Mouse (Mus musculus) stomach, embryonic 15.5 days (tissue): ENCODE measurements at regions not wholly inside any gene's neighbourhood (a gene's known extent, or its start where the extent isn't known, plus 50 kb on each side); places are given as distances from the start of the nearest gene placed in this dataset.

Source experiments
- ATAC-seq: fragments of 200-750 bp; cut with Nextera tagmentation; 2 replicates; pipeline ENCODE4 v1.8.0; 2017; ENCODE audit warnings: low read depth, moderate number of reproducible peaks, moderate TSS enrichment; ENCODE audit not compliant: insufficient read depth, low FRiP score
- H3K27ac ChIP-seq: fragments of 300-500 bp; sonication (generic); 2 replicates; pipeline ENCODE4 v1.5.1; 2015; ENCODE audit warnings: mild to moderate bottlenecking, inconsistent platforms
- H3K27me3 ChIP-seq: fragments of 300-500 bp; sonication (generic); replicated peaks from 2 replicates; pipeline ENCODE4 v1.6.1; 2015; ENCODE audit warnings: inconsistent platforms
- H3K36me3 ChIP-seq: fragments of 300-500 bp; sonication (generic); 2 replicates; pipeline ENCODE4 v1.6.1; 2015; ENCODE audit warnings: inconsistent platforms
- H3K4me1 ChIP-seq: fragments of 300-500 bp; sonication (generic); 2 replicates; pipeline ENCODE4 v1.6.1; 2015; ENCODE audit warnings: inconsistent platforms
- H3K4me2 ChIP-seq: fragments of 300-500 bp; sonication (generic); 2 replicates; pipeline ENCODE4 v1.6.1; 2015; ENCODE audit warnings: mild to moderate bottlenecking, inconsistent platforms
- H3K4me3 ChIP-seq: fragments of 300-500 bp; sonication (generic); replicated peaks from 2 replicates; pipeline ENCODE4 v1.5.1; 2015; ENCODE audit warnings: inconsistent platforms
- H3K9ac ChIP-seq: fragments of 300-500 bp; sonication (generic); 2 replicates; pipeline ENCODE4 v1.6.1; 2015; ENCODE audit warnings: inconsistent platforms
- H3K9me3 ChIP-seq: fragments of 300-500 bp; sonication (generic); 2 replicates; pipeline ENCODE4 v1.6.1; 2016; ENCODE audit warnings: inconsistent platforms
- WGBS: fragments of 180-500 bp; shearing (Covaris S2); methylation state at CpG from one replicate; pipeline ENCODE4 v1.1.7; 2015; 5-methylcytosine and 5-hydroxymethylcytosine counted together

DNA sequence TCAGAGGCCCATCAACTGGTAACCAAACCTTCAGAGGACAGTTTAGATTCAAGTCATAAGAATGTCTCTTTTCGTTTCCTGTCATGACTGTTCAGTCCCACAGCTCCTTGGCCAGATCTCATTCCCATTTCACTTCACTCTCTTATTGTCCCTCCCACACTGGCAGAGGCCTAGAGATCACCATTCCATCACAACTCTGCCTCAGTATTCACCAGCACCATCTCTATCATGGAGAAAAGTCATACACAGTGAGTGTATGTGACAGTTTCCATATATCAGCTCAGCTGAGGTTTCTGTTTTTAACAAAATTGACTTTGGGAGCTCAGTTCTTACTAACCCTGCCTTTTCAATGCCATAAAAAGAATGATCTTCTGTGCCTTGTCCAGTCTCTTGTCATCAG, 719.7 kb downstream of the 1700064H15Rik start:
- Histone ChIP-seq H3K27me3 (no peaks in the 10 kb centered on the region), H3K4me1 (no peaks in the 10 kb centered on the region)
- 74% methylated on average over 1 of the region's 1 CpGs for WGBS

DNA sequence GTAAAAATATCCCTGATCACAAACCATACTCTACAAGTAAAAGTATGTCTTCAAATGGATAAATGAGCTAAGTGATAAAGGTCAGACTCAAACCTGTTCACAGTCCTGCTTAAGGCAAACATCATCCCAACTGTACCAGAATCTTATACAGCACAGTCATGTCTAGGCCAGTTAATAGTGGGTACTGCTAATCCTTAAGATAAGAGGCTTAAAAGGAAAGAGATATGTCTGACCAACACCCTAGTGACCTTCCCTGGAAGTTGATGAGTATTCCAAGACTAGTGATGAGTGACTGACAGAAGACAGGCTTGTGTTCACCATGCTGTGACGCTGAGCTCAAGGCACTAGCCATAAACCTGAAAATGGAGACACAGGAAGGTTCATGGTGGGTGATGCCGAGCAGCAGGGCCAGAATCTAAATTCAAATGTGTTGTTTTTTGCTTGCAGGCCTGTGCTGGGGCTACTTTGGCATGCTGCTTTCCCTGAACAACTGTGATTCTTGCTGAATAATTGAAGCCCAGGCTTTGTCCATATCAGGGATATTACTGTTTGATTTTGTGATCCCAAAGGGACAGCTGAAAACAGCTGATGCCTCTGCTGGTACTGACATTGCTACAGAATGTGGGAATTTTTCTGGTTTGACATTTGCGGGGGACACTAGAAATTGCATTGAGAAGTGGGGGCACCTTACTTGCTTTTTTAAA, 699.9 kb downstream of the 1700064H15Rik start:
- H3K4me3 ChIP-seq, result no peak overlapping the region
- H3K4me2 ChIP-seq, result no peak overlapping the region
- 81% methylated on average over 3 of the region's 3 CpGs for WGBS
- H3K4me1 ChIP-seq, result no peaks in the 10 kb centered on the region
- no peak for ATAC-seq
- no peak overlapping the region for H3K9ac ChIP-seq
- no peak overlapping the region for H3K27ac ChIP-seq
- no peaks in the 10 kb centered on the region for H3K9me3 ChIP-seq
- H3K36me3 ChIP-seq, result no peaks in the 10 kb centered on the region
- H3K27me3 ChIP-seq, result no peaks in the 10 kb centered on the region

More for the DNA sequence above, 719.7 kb downstream of the 1700064H15Rik start:
- Histone ChIP-seq H3K4me3 (no peak overlapping the region), H3K9me3 (no peaks in the 10 kb centered on the region), H3K36me3 (no peaks in the 10 kb centered on the region), H3K27ac (no peak overlapping the region), H3K4me2 (no peak overlapping the region), H3K9ac (no peak overlapping the region)
- ATAC-seq, result no peak

DNA sequence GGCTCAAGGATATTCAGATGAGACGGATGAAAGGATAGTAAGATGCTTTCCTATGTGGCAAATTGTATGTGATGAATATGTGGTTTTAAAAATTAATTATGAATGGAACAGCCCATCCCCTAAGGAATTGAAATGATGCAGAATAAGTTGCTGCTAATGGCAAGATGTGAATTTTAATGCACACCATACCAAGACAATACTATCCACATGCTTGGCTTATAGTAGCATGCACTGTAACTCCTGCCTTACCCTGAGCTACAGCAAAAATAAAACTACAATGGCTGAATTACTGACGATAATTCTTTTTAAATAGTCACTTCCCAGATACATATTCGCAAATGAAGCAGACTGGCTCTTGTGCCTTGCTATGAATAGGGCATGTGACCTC, 699.4 kb downstream of the 1700064H15Rik start:
- Histone ChIP-seq H3K9ac (no peak overlapping the region), H3K4me2 (no peak overlapping the region), H3K9me3 (no peaks in the 10 kb centered on the region), H3K27me3 (no peaks in the 10 kb centered on the region), H3K4me3 (no peak overlapping the region), H3K27ac (no peak overlapping the region), H3K36me3 (no peaks in the 10 kb centered on the region), H3K4me1 (no peaks in the 10 kb centered on the region)
- 85% methylated on average over 3 of the region's 3 CpGs for WGBS
- ATAC-seq, result no peak

DNA sequence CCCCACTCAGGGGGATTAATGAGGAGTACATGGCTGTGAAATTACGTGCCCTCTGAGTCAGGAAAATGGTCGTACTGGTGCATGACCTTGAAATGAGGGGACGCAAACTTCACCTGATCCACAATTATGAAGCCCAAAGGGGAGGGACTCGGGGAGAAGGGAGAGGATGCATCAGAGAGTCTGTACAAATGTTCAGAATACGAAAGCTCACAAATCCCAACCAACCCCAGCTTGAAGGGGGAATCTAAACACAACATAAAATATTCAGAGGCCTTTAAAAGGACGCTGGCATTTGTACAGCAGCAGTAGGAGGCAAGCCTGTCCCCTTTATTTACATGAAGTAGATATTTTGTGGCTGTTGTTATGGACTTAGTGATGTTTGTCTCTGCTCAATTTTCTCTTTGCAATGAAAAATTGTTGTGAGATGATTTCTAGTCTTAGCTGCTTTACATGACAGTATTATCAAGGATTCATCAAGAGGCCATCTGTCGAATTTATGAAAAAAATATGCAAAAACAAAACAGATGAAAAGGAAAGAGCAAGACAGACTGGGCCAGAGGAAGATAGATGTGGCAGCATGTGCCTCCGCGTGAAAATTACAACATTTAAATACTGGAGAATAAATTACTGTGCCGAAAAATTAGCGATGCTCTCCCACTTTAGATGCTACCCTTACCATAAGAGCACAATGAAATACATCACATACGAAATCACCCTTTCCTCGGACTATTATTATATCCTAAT, 695.3 kb downstream of the 1700064H15Rik start:
- ATAC-seq, result no peak
- Histone ChIP-seq H3K9me3 (no peaks in the 10 kb centered on the region), H3K4me2 (no peak overlapping the region), H3K9ac (no peak overlapping the region), H3K4me3 (no peak overlapping the region), H3K27me3 (no peaks in the 10 kb centered on the region), H3K27ac (no peak overlapping the region), H3K4me1 (no peaks in the 10 kb centered on the region), H3K36me3 (no peaks in the 10 kb centered on the region)
- 58% methylated on average over 13 of the region's 13 CpGs for WGBS

DNA sequence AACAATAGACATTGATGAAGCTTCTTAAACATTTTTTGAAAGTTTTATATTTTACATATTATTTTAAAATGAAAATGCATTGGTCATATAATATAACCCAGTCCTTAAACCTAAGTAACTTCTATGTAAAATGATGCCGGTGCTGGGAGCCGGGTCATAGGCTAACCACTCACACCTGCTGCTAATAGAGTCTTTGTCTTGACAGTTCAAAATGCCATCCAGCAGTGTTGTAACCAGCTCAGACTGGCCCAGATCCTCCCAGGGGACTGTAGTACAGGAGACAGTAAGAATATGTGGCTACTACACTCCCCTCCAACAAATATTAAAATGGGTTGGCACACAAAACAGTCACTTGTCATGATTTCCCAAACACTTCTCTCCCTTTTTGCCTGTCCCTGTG, 693.6 kb downstream of the 1700064H15Rik start:
- no peak for ATAC-seq
- no peaks in the 10 kb centered on the region for H3K36me3 ChIP-seq
- H3K27me3 ChIP-seq, result no peaks in the 10 kb centered on the region
- H3K27ac ChIP-seq, result no peak overlapping the region
- no peaks in the 10 kb centered on the region for H3K4me1 ChIP-seq
- 88% methylated on average over 2 of the region's 2 CpGs for WGBS
- H3K9me3 ChIP-seq, result no peaks in the 10 kb centered on the region
- no peak overlapping the region for H3K9ac ChIP-seq
- no peak overlapping the region for H3K4me3 ChIP-seq
- no peak overlapping the region for H3K4me2 ChIP-seq

DNA sequence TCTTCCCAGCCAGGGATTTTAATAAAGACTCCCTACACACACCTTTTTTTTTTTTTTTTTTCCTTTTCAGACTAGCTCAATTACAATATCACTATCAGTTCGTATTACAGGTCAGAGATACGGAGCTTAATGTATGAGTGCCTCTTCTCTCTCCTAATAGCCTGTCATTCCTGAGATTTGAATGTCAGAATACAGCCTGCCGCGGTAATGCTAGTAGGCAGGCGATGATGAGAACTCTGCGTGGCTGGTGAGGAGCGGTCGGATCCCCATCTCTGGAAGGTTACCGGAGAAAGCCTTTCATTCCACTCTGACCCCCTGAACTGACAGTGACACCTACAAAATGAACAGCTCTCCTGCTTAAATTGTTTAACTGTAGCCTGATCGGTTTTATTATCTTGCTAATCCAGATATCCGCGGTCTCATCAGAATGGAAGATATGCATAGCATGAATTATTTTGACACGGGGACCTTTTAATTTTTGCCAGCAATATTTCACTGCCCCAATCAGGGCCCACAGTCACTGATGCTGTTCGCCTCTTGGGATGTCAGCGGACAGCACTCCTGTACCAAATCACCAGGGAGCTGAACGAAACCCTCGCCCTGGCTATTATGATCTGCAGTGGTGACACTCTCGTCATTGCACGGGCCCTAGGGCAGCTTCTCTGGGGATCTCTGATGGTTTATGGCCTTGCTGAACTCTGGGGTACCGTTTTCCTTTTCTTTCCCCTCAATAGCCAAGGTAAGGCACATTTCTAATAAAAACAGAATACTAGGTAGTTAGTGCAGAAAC, 690.9 kb downstream of the 1700064H15Rik start:
- H3K9ac ChIP-seq, result no peak overlapping the region
- no peak overlapping the region for H3K4me2 ChIP-seq
- ATAC-seq, result no peak
- H3K27me3 ChIP-seq, result no peaks in the 10 kb centered on the region
- no peak overlapping the region for H3K27ac ChIP-seq
- H3K9me3 ChIP-seq, result no peaks in the 10 kb centered on the region
- no peak overlapping the region for H3K4me3 ChIP-seq
- H3K4me1 ChIP-seq, result no peaks in the 10 kb centered on the region
- 73% methylated on average over 20 of the region's 20 CpGs for WGBS
- H3K36me3 ChIP-seq, result no peaks in the 10 kb centered on the region

DNA sequence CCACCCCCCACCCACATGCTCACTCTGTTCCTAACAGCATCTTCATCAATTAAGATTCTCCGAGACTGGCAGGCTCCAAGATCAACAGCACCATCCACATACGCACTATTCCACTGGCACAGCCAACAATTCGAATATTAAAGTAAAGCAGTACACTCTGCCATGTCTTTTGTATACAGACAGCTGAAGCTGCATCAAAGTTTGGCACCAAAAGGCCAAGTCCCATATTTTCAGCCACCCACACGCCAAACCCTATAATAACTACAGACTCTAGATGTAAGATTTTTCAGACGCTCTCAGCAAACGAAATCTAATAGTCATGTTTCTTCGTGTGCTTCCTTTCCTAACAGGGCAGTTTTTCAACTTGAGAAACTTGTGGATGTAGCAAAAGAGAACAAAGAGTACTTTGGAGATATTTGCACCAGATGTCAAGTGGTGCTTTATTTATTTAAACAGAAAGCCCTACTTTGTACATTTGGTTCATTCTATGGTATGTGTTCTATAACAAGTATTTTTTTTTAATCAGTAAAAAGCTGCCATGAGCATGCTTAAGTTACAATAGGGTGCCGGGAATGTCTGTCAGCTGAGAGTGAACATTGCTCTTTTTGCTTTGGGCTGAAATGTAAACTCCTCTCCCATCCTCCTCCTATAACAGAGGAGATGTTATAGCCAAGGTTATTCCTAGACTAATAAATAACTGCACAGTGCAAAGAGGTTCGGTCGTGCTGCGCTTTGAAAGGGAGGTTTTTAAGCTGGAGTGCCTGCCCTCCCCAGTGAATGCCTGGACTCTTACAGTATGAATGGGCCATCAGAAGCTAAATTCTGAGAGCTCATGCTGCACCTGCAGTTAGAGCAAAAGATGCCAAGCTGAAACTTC, 686.9 kb downstream of the 1700064H15Rik start:
- peak overlapping the region; percentile 26 for H3K27ac ChIP-seq
- no peak overlapping the region for H3K4me3 ChIP-seq
- ATAC-seq, result peak; percentile 50; the same call in 1 of the 2 replicates
- H3K4me1 ChIP-seq, result no peaks in the 10 kb centered on the region
- H3K9ac ChIP-seq, result no peak overlapping the region
- no peaks in the 10 kb centered on the region for H3K27me3 ChIP-seq
- no peaks in the 10 kb centered on the region for H3K36me3 ChIP-seq
- H3K4me2 ChIP-seq, result no peak overlapping the region
- WGBS, result 39% methylated on average over 11 of the region's 11 CpGs
- no peaks in the 10 kb centered on the region for H3K9me3 ChIP-seq

DNA sequence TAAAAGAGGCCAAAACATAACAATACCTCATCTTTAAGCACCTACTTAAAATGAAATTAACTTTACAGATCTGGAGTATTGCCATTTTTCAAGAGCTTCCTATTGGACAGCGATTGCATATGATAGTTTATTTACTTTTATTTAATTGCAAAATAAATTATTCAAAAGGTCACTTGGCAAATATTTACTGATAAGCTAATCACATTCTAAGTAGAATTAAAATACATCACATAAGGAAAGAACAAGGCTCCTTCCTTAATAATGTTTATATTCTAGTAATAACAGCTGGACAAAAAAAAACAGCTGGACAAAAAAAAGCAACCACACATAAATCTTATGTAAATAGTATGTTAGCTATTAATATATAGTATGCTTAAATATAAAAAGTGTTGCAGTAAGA, 668.1 kb downstream of the 1700064H15Rik start:
- Histone ChIP-seq H3K27ac (no peak overlapping the region), H3K4me3 (no peak overlapping the region), H3K27me3 (no peaks in the 10 kb centered on the region), H3K9me3 (no peaks in the 10 kb centered on the region), H3K36me3 (no peaks in the 10 kb centered on the region), H3K4me1 (no peaks in the 10 kb centered on the region), H3K9ac (no peak overlapping the region), H3K4me2 (no peak overlapping the region)
- 74% methylated on average over 1 of the region's 1 CpGs for WGBS
- ATAC-seq, result no peak

DNA sequence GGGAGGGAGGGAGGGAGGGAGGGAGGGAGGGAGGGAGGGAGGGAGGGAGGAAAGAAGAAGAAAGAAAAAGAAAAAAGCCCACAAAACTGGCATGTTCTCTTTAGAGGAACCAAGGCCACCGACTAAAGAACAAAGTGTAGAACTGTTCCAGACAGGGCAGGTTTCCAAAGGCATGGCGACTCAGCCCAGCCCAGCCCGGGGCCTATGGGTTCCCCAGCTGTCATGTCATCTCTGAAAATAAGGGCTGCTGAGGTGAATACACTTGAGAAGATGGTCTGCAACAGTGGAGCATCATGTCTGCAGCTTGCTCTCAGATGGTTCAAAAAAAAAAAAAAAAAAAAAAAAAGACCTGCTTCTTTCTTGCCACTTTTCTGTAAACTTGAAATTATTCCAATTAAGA, 639.8 kb downstream of the 1700064H15Rik start:
- no peak overlapping the region for H3K27ac ChIP-seq
- no peaks in the 10 kb centered on the region for H3K36me3 ChIP-seq
- H3K9me3 ChIP-seq, result no peaks in the 10 kb centered on the region
- 86% methylated on average over 3 of the region's 3 CpGs for WGBS
- no peaks in the 10 kb centered on the region for H3K27me3 ChIP-seq
- H3K9ac ChIP-seq, result no peak overlapping the region
- H3K4me2 ChIP-seq, result no peak overlapping the region
- H3K4me3 ChIP-seq, result no peak overlapping the region
- H3K4me1 ChIP-seq, result no peaks in the 10 kb centered on the region
- ATAC-seq, result no peak

DNA sequence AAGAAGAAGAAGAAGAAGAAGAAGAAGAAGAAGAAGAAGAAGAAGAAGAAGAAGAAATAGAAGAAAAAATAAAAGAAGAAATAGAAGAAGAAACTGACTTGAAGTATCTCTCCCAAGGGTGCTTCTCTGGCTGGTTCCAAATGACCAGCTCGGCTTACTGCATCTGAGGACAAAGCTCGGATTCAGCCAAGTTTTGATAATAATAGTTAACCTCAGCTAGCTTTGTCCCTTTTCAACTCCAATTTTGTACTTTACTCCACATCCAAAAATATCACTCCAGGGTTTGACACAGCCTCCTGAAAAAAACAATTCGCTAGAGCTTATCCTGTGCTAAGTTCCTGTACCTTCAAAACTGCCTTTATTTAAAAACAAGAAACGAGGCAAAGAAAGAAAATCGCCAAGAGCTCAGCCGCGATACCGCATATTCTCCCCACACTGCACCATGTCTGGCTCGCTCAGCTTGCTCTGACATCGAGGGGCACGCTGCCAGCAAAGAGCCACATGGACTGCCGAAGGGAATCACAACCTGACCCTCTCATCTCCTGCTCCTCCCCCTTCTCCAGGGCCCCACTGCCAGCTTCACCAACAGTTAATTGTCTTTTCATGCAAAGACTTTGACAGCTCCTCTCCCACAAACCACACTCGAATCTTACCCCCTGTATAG, 638.8 kb downstream of the 1700064H15Rik start:
- H3K27me3 ChIP-seq, result no peaks in the 10 kb centered on the region
- 60% methylated on average over 13 of the region's 13 CpGs for WGBS
- H3K27ac ChIP-seq, result no peak overlapping the region
- no peak; the same call in 1 of the 2 replicates for ATAC-seq
- H3K36me3 ChIP-seq, result no peaks in the 10 kb centered on the region
- no peak overlapping the region for H3K4me2 ChIP-seq
- no peak overlapping the region for H3K4me3 ChIP-seq
- H3K9me3 ChIP-seq, result no peaks in the 10 kb centered on the region
- no peak overlapping the region for H3K9ac ChIP-seq
- H3K4me1 ChIP-seq, result no peaks in the 10 kb centered on the region

DNA sequence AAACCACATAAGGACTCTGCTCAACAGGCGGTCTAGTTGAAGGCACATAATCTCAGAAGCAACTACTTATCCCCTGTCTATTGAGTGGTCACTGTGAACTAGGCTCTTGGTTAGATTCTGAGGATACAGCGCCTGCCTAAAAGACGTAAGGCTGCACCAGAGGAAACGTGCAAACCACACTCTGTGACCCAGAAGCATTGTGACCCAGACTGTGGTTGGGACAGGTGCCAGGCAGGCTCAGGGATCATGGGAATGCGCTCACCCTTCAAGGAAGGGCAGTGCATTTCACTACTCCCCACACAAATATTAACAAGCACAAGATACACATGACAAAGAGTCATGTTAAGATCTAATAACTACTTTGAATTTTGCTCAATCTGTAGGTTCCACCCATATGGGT, 628.3 kb downstream of the 1700064H15Rik start:
- 80% methylated on average over 5 of the region's 5 CpGs for WGBS
- ATAC-seq, result no peak
- H3K27ac ChIP-seq, result no peak overlapping the region

More for the DNA sequence above, 628.3 kb downstream of the 1700064H15Rik start:
- Histone ChIP-seq H3K9me3 (no peaks in the 10 kb centered on the region), H3K4me2 (no peak overlapping the region), H3K4me1 (no peaks in the 10 kb centered on the region), H3K27me3 (no peaks in the 10 kb centered on the region), H3K9ac (no peak overlapping the region), H3K36me3 (no peaks in the 10 kb centered on the region), H3K4me3 (no peak overlapping the region)
